Mouse (Mus musculus) lung, adult 2 months (tissue): ENCODE measurements around the gene Olfr576.

ENCODE experiments used
- CTCF ChIP-seq: fragments of 200-500 bp; IDR thresholded peaks from 2 replicates; pipeline ENCODE4 v1.5.1; 2011; ENCODE audit warnings: mild to moderate bottlenecking, low read length, control low read depth; ENCODE audit not compliant: insufficient read depth
- POLR2A ChIP-seq: fragments of 200-500 bp; IDR thresholded peaks from 2 replicates; pipeline ENCODE4 v1.6.1; 2011; ENCODE audit warnings: low read depth, mild to moderate bottlenecking, control low read depth, low read length, borderline replicate concordance; ENCODE audit errors: extremely low read depth

- TF ChIP-seq CTCF (no peak), POLR2A (no peak)
Observed at GRCm38 (mm10) chr7:102915261-102915660, 47.2 kb upstream of the Olfr576 start.
